Mouse (Mus musculus): ENCODE data around the gene Nup214.

GRCm38 (mm10) chr2:32066005-32066404 is 91.8 kb downstream of the Nup214 start:
- no peak for TF ChIP-seq CTCF (IDR thresholded peaks at IDR 0.05; ENCODE audit: borderline replicate concordance, insufficient read depth, low read depth, low read length)
- no peak for TF ChIP-seq POLR2A (IDR thresholded peaks at IDR 0.05; ENCODE audit: borderline replicate concordance, insufficient read depth, low read length)
